Mouse (Mus musculus): ENCODE measurements around the gene Rbfox3.

DNA sequence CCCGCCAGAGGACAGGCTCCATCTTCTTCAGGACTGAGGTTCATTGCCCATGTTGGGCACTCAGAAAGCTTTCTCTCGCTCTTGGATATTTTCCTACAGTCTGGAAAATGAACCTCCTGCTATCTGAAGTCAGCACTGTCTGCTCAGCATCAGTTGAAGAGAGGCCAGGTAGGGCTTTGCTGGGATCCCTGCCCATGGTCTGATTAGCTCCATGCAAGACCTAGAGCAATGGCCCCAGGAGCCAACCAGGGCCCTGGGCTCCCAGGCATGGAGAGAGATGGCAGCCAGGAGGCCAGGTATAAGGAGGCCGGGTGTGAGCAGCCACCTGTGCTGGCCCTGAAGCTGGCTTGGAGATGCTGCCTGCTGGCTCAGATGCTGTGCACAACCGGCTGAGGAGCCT lies 198.6 kb downstream of the Rbfox3 start:
- TF ChIP-seq CTCF (IDR thresholded peaks at IDR 0.05; ENCODE audit: control insufficient read depth, insufficient read depth, low read length) (no peak), POLR2A (IDR thresholded peaks at IDR 0.05; ENCODE audit: borderline replicate concordance, control insufficient read depth, low read depth, low read length) (no peak)
